Mouse (Mus musculus) frontal cortex, postnatal 14 days (tissue): ENCODE results near the gene Zfp661.
A peak's percentile ranks its signal among the peaks of the same experiment; 100 is the strongest.

Source experiments
- DNase-seq, 2 experiments: peaks; one replicate each; pipeline ENCODE4 v3.0.0; 2022; ENCODE audit warnings: low spot score in 2 of 2

The Zfp661 gene

DNA sequence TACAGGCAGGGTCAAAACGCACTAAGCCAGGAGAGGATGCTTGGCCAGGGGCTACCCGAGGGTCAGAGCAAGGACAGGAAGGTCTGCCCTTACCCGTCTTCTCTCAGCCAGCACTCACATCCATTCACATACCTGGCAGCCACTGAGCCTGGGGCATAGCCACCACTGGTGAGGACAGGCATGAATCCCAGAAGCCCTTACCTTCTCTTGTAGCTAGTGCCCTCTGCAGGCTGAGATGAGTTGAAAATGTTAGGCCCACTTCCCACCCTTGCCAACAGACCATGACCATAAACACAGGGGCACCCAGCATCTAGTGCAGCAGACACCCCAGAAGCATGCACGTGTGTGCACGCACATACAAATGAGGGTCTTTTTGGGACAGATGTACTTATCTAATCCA, 35.8 kb downstream of the Zfp661 start:
- DNase-seq, result peak; percentile 31 to 38

DNA sequence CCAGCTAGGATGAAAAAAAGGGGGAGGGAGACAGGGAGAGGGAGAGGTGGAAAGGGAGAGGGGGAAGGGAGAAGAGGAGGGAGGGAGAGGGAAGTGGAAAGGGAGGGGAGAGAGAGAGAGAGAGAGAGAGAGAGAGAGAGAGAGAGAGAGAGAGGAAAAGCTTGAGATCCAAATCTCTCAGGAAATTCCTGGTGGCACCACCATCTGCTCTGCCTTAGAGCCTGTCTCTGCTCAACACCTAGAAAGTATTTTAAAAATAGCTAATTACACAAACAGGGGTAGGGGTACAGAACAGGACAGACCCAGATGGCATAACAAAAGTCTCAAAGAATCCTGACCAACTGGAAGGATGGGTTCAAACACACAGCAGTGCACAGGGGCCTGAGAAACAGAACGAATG, 36.4 kb downstream of the Zfp661 start:
- DNase-seq, result no peak

- DNase-seq, result no peak
Observed at GRCm38 (mm10) chr2:127549711-127550110, 37.2 kb downstream of the Zfp661 start.

- no peak for DNase-seq
Observed at GRCm38 (mm10) chr2:127548342-127549074, 38.4 kb downstream of the Zfp661 start.

DNA sequence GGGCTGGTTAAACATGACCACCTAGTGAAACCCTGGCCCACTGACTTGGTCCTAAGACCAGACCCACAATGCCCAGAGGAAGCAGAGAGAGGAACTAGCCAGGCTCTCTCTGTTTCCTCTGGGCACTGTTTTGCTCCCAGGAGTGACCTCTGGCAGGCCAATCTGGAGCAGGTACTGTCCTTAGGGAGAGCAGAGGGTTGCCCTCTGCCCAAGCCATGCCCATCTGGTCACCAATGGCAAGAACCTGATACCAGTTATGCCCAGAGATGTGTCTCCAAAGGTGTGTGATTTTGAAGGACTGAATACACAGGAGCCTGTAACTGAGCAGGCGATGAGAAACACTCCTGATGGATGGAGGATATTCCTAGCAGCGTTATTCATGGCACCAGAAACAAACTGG, 45.2 kb downstream of the Zfp661 start:
- no peak for DNase-seq

GRCm38 (mm10) chr2:127541185-127541584, 45.7 kb downstream of the Zfp661 start, which contains the start of gene Prom2:
Gene Prom2, minus strand, starts transcription at chr2:127541467.
- no peak for DNase-seq

DNA sequence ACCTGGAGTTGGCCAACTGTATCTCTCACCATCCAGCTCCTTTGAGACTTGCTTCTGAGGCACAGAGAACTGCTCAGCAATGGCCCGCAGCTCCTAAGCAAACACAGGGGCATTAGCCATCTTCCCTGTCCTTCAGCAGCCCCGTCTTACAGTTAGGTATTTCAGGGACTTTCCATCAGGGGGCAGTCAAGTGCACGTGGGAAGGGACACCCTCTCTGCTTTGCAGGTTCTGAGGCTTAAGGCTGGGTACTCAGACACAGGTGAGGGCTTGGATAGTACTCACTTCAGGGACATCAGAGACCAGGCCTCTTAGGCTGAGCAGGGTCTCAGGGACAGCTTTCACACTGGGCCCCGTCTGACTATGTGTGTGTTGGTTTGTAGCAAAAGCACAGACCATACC, 47.4 kb downstream of the Zfp661 start:
- no peak for DNase-seq

DNA sequence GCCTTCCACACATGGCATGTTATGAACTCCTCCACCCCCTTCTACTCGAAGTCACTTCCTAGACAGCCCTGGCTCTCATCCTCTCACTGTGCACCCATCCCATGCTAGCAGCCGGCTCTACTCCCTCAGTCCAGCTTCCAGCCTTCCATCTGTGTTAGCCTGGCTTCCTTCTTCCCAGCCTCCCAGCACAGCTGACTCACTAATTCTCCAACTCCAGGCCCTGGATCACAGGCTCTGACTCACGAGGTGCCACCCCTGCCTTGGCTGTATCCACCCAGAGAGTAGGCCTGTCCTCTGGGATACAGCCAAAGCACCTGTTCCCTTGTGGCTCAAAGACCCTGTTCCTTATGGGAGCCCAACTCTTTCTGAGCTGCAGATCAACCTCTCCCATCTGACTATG, 49.3 kb downstream of the Zfp661 start:
- no peak for DNase-seq

DNA sequence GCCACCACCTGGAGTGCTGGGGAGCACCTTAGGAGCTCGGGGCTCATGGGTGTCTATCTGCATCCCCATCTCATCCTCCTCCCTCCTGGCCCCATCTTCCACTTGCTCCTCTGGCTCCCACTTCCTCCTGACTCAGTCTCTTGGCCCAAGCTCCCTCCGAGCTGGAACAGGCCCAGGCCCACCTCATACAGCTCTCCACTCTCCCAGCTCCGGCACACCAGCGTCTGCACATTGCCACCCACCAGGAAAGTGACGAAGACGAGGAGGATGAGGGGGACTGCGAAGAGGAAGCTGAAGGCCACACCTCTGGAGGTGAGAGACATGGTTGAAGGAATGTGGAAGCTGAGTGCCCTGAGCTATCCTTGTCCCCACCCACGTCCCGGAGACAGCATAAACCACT, 51.5 kb downstream of the Zfp661 start:
- peak in 1 of 2 experiments; percentile 38 for DNase-seq

- DNase-seq, result no peak
Observed at GRCm38 (mm10) chr2:127532379-127532778, 54.5 kb downstream of the Zfp661 start.

- DNase-seq, result no peak
Observed at GRCm38 (mm10) chr2:127531592-127531991, 55.3 kb downstream of the Zfp661 start.

DNA sequence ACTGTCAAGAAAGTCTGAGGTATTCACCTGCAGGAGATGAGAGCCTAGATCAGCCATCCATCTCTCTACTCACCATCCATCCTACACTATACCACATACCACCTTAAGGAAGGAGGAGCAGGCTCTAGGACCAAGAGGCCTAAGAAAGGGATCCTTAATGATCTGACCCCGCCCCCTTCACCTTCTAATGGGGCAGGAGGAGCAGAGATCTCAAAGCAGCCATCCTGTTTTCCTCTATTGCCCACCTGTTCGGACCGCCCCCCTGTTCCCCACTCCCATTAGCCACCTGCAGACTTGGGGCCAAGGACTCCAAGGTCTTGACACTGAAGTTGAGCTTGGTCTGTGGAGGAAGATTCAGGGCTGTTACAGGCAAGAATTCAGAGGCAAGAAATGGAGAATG, 56.5 kb downstream of the Zfp661 start:
- no peak for DNase-seq

DNA sequence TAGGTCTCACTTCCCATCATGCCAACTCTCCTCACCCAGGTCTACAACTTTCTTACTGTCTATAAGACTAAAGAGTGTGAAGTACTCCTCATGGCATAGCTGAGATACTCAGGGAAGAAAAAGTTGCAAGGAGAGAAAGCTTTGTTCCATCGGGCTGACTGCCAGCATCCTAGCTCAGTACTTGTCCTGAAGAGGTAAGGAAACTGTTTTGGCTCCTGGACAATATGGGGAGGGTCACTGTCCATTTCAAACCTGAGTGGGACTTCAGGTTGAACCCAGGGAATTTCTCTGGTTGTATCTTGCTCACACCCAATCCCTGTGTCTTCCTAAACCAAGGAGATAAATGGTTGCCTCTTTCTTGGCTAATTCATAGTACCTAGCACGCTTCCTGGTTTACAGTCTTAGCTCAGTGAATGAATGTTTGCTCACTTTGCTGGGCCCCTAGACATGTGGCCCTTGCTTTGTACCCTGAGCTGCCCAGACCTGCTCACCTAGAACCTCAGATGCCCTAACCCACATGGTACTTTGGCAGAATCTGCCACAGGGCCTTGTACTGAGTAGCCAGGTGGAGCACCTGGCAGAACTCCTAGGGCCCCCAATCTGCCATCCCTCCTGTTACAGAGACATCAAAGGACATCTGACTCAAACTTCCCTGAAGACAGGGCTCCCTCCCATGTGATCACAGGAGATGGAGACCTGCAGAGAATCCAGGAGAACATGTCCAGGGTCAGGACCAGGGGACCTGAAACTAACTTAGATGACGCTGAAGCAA, 61.7 kb downstream of the Zfp661 start:
- DNase-seq, result no peak
